Mouse (Mus musculus): ENCODE measurements around the gene Mak. TPM values are rescaled to one million over a fixed set of nuclear protein-coding genes. Genes with fewer than 3 reads are reported as not detected.

Mak gene
- polyA plus RNA-seq, 1 experiment from 2014 or later, result 1.1 TPM

DNA sequence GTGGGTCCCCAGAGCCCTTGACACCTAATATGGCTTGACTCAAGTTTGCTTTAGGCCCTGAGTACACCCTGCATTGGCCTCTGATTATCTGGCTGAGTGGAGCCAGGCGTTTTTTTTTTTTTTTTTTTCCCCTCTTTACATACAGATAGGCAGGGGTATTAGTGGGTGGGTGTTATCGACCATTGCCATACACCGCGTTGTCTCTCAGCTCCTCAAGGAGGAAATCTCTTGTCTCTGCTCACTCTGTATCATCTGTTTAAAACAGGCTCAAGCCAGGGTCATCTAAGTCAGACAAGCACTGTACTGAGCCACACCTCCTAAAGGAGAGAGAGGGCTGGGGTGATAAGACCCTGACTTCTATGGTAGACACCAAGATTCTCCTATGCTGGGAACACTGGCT is 61.7 kb downstream of the Mak start:
- H3K27me3 ChIP-seq (ENCODE audit: control insufficient read depth, insufficient read depth, low read length), result no peaks in the 10 kb centered on the region
- peak overlapping the region; percentile 89; the same call in 1 of the 2 replicates for H3K4me2 ChIP-seq (replicated peaks; ENCODE audit: low read depth, low read length)

DNA sequence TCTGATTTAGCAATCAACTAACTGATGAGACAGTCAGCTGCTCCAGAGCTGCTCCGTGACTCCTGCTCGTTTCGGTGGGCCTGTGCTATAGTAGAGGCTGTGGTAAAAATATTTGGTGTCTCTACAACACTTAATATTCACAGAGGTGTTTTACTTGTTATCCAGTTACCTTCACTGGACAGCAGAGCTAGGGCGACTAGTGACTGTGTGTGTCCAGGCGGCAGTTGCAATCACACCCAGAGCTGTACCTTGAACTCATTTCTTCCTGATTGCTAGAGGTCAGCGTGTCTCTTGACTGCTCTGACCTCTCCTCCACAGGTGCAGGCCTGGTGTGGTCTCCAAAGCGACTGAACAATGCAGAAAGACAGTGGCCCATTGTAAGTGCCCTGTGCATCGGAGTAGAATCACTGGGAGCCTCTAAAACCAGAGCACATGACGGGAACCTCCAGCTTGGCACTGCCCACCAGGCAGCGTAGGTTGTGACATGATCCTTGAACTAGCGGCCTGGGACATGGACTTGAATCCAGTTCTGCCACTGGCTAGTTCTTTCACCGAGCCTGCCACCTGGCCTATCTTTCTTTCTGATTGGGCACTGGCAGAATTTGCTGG is 62.6 kb downstream of the Mak start:
- peaks cover 15% of the 10 kb centered on the region for H3K4me1 ChIP-seq (ENCODE audit: control insufficient read depth, insufficient read depth, low read length)
- H3K9ac ChIP-seq (replicated peaks; ENCODE audit: low read depth, low read length), result peak overlapping the region; percentile 79
- peak overlapping the region; percentile 88 for H3K27ac ChIP-seq (ENCODE audit: low read length)
- ATAC-seq (ENCODE audit: insufficient number of reproducible peaks, insufficient read depth, low FRiP score, low read depth), result 0 out of 2 replicates have a peak, but pooled peaks have one; percentile 3
- peaks cover 18% of the 10 kb centered on the region for H3K36me3 ChIP-seq (ENCODE audit: control insufficient read depth, insufficient read depth, low read length)
- no peaks in the 10 kb centered on the region for H3K9me3 ChIP-seq (ENCODE audit: control insufficient read depth, low read depth, low read length)
- H3K4me2 ChIP-seq (replicated peaks; ENCODE audit: low read depth, low read length), result peak overlapping the region; percentile 89
- WGBS, result 42% methylated on average over 12 of the region's 12 CpGs
- H3K27me3 ChIP-seq (ENCODE audit: control insufficient read depth, insufficient read depth, low read length), result no peaks in the 10 kb centered on the region
- H3K4me3 ChIP-seq (ENCODE audit: low read depth, low read length), result peak overlapping the region; percentile 61

More for the DNA sequence above, 61.7 kb downstream of the Mak start:
- no peak overlapping the region for H3K9ac ChIP-seq (replicated peaks; ENCODE audit: low read depth, low read length)
- peaks cover 17% of the 10 kb centered on the region for H3K36me3 ChIP-seq (ENCODE audit: control insufficient read depth, insufficient read depth, low read length)
- H3K4me3 ChIP-seq (ENCODE audit: low read depth, low read length), result no peak overlapping the region
- no peak overlapping the region for H3K27ac ChIP-seq (ENCODE audit: low read length)
- 75% methylated on average over 4 of the region's 4 CpGs for WGBS
- ATAC-seq (ENCODE audit: insufficient number of reproducible peaks, insufficient read depth, low FRiP score, low read depth), result no peak
- no peaks in the 10 kb centered on the region for H3K9me3 ChIP-seq (ENCODE audit: control insufficient read depth, low read depth, low read length)
- peaks cover 15% of the 10 kb centered on the region for H3K4me1 ChIP-seq (ENCODE audit: control insufficient read depth, insufficient read depth, low read length)

DNA sequence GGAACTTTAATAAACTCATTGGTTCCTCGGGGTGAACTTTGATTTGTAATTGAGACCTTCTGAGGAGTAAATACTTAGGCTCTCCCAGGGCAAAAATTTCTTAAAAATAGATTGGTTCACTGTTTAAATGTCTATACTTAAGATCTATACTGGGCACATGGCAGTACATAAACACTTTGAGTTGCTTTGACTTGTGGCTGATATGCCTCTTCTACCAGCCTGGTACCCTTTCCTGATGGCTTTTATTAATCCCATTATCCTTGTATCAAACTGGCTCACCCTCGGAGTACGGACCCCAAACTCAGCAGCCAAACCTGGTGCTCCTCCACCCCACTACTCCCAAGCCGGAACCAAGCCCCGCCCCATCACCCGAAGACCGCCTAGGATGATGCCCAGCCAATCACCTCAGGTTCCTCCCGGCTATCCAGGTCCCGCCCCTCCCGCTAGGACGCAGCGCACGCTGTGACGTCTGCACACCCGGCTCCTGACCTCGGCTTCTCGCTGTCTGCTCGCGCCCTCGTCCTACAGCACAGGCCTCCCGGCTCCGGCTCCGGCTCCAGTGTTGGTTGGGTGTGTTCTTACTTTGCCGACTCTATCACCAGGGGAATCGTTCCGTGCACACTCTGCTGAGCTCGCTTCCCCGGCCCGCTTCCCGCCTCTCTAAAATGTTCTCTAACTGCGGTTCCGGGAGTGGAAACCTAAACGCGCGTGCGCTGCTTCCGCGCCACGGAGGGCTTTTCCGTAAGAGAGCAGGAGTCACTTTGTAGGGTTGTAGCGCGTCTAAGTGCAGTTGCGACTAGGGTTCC is 63.5 kb downstream of the Mak start, which contains the start of gene Tmem14c:
Tmem14c (plus strand) TSS at position 464 of the 806 bp plus-strand sequence.
- peak within 1 kb of the TSS; percentile 88 for H3K27ac ChIP-seq (ENCODE audit: low read length)
- H3K4me1 ChIP-seq (ENCODE audit: control insufficient read depth, insufficient read depth, low read length), result peaks cover 15% of the 10 kb centered on the region
- H3K36me3 ChIP-seq (ENCODE audit: control insufficient read depth, insufficient read depth, low read length), result peaks cover 23% of the 10 kb centered on the region
- H3K4me2 ChIP-seq (replicated peaks; ENCODE audit: low read depth, low read length), result peak within 1 kb of the TSS; percentile 89
- WGBS, result under 1% methylated on average over 43 of the region's 43 CpGs
- no peaks in the 10 kb centered on the region for H3K9me3 ChIP-seq (ENCODE audit: control insufficient read depth, low read depth, low read length)
- no peaks in the 10 kb centered on the region for H3K27me3 ChIP-seq (ENCODE audit: control insufficient read depth, insufficient read depth, low read length)
- ATAC-seq (ENCODE audit: insufficient number of reproducible peaks, insufficient read depth, low FRiP score, low read depth), result peak; percentile 98
- H3K9ac ChIP-seq (replicated peaks; ENCODE audit: low read depth, low read length), result peak within 1 kb of the TSS; percentile 79
- peak within 1 kb of the TSS; percentile 61 for H3K4me3 ChIP-seq (ENCODE audit: low read depth, low read length)

DNA sequence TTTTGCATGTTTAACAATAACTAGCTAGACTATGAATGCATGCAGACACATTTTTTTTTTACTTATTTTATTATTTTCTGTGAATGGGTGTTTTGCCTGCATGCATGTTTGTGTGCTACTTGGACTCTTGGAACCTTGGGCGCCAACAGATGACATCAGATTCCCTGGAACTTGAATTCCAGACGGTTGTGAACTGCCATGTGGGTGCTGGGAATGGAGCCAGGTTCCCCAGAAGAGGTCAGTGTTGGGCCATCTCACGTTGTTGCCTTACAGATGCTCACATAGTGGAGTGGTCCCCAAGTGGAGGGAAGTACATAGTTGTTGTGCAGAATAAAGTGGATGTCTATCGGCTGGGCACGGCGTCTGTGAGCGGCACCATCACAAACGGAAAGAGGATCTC is 70.6 kb downstream of the Mak start:
- no peak overlapping the region for H3K9ac ChIP-seq (replicated peaks; ENCODE audit: low read depth, low read length)
- H3K4me1 ChIP-seq (ENCODE audit: control insufficient read depth, insufficient read depth, low read length), result no peaks in the 10 kb centered on the region
- 82% methylated on average over 8 of the region's 8 CpGs for WGBS
- no peak overlapping the region for H3K4me2 ChIP-seq (replicated peaks; ENCODE audit: low read depth, low read length)
- no peak overlapping the region for H3K27ac ChIP-seq (ENCODE audit: low read length)
- H3K9me3 ChIP-seq (ENCODE audit: control insufficient read depth, low read depth, low read length), result no peaks in the 10 kb centered on the region
- H3K36me3 ChIP-seq (ENCODE audit: control insufficient read depth, insufficient read depth, low read length), result peaks cover 76% of the 10 kb centered on the region
- no peak overlapping the region for H3K4me3 ChIP-seq (ENCODE audit: low read depth, low read length)
- H3K27me3 ChIP-seq (ENCODE audit: control insufficient read depth, insufficient read depth, low read length), result no peaks in the 10 kb centered on the region
- no peak for ATAC-seq (ENCODE audit: insufficient number of reproducible peaks, insufficient read depth, low FRiP score, low read depth)

DNA sequence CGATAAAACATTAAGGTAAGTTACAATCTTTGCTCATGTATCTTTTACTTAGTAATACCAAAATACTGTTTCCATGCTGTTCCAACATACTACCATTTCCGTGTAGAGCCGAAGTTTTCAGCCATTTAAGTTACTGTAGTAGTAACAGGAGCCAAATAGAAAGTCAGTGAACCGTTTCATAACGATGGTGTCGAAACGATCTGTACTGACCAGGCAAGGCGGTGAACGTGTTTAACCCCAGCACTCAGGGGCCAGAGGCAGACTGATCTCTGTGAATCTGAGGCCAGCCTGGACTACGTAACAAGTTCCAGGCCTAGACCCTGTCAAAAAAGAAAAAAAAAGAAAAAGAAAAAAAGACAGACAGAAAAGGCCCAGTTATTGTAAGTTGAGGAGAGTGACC is 71.2 kb downstream of the Mak start:
- 95% methylated on average over 10 of the region's 10 CpGs for WGBS
- H3K36me3 ChIP-seq (ENCODE audit: control insufficient read depth, insufficient read depth, low read length), result peaks cover 76% of the 10 kb centered on the region
- H3K9me3 ChIP-seq (ENCODE audit: control insufficient read depth, low read depth, low read length), result no peaks in the 10 kb centered on the region
- H3K27ac ChIP-seq (ENCODE audit: low read length), result no peak overlapping the region
- H3K4me1 ChIP-seq (ENCODE audit: control insufficient read depth, insufficient read depth, low read length), result no peaks in the 10 kb centered on the region
- no peak overlapping the region for H3K4me3 ChIP-seq (ENCODE audit: low read depth, low read length)
- no peak overlapping the region for H3K9ac ChIP-seq (replicated peaks; ENCODE audit: low read depth, low read length)
- ATAC-seq (ENCODE audit: insufficient number of reproducible peaks, insufficient read depth, low FRiP score, low read depth), result no peak
- no peak overlapping the region for H3K4me2 ChIP-seq (replicated peaks; ENCODE audit: low read depth, low read length)
- H3K27me3 ChIP-seq (ENCODE audit: control insufficient read depth, insufficient read depth, low read length), result no peaks in the 10 kb centered on the region

DNA sequence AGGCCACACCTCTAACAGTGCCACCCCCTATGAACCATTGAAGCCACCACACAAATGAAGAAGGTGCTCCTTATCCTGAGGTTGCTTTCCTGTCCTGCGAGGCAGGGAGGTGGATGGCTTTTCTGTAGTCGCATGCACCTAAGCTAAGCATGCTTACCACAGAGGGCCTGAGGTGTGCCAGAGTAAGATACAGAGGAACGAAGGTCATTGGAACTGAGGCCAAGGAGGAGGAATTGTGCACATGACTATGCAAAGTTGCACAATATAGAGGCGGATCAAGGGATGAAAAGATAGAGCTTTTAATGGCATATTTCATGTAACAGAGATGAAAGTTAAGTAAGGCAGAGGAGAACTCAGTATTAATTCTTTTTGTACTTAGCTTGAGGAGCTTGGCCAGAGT is 73.3 kb downstream of the Mak start:
- no peak overlapping the region for H3K27ac ChIP-seq (ENCODE audit: low read length)
- ATAC-seq (ENCODE audit: insufficient number of reproducible peaks, insufficient read depth, low FRiP score, low read depth), result no peak
- whole genome bisulfite sequencing, result 97% methylated on average over 4 of the region's 4 CpGs
- H3K27me3 ChIP-seq (ENCODE audit: control insufficient read depth, insufficient read depth, low read length), result no peaks in the 10 kb centered on the region
- H3K9ac ChIP-seq (replicated peaks; ENCODE audit: low read depth, low read length), result no peak overlapping the region
- peaks cover 4% of the 10 kb centered on the region; the same call in 1 of the 2 replicates for H3K4me1 ChIP-seq (ENCODE audit: control insufficient read depth, insufficient read depth, low read length)
- H3K4me2 ChIP-seq (replicated peaks; ENCODE audit: low read depth, low read length), result no peak overlapping the region
- H3K9me3 ChIP-seq (ENCODE audit: control insufficient read depth, low read depth, low read length), result no peaks in the 10 kb centered on the region
- peaks cover 65% of the 10 kb centered on the region for H3K36me3 ChIP-seq (ENCODE audit: control insufficient read depth, insufficient read depth, low read length)
- no peak overlapping the region for H3K4me3 ChIP-seq (ENCODE audit: low read depth, low read length)

DNA sequence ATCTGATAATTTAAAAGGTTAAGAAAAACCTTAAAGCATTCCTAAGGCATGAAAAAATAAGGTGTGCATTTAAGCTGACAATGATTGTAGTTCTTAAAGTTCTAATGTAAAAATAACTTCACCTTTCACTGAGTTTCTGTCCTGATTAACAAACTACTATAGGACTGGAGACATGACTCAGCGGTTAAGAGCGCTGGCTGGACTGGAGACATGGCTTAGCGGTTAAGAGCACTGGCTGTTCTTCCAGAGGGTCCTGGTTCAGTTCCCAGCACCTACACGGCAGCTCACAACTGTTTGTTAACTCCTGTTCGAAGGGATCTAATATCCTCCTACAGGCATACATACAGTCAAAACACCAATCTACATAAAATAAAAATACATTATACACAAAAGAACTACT is 77.5 kb downstream of the Mak start:
- 82% methylated on average over 5 of the region's 5 CpGs for WGBS
- no peaks in the 10 kb centered on the region for H3K27me3 ChIP-seq (ENCODE audit: control insufficient read depth, insufficient read depth, low read length)
- peak overlapping the region; percentile 84 for H3K4me2 ChIP-seq (replicated peaks; ENCODE audit: low read depth, low read length)
- no peak for ATAC-seq (ENCODE audit: insufficient number of reproducible peaks, insufficient read depth, low FRiP score, low read depth)
- H3K9ac ChIP-seq (replicated peaks; ENCODE audit: low read depth, low read length), result no peak overlapping the region
- no peaks in the 10 kb centered on the region for H3K9me3 ChIP-seq (ENCODE audit: control insufficient read depth, low read depth, low read length)
- no peak overlapping the region for H3K27ac ChIP-seq (ENCODE audit: low read length)
- H3K36me3 ChIP-seq (ENCODE audit: control insufficient read depth, insufficient read depth, low read length), result peaks cover 26% of the 10 kb centered on the region
- peaks cover 7% of the 10 kb centered on the region; the same call in 1 of the 2 replicates for H3K4me1 ChIP-seq (ENCODE audit: control insufficient read depth, insufficient read depth, low read length)
- peak overlapping the region; percentile 93 for H3K4me3 ChIP-seq (ENCODE audit: low read depth, low read length)

DNA sequence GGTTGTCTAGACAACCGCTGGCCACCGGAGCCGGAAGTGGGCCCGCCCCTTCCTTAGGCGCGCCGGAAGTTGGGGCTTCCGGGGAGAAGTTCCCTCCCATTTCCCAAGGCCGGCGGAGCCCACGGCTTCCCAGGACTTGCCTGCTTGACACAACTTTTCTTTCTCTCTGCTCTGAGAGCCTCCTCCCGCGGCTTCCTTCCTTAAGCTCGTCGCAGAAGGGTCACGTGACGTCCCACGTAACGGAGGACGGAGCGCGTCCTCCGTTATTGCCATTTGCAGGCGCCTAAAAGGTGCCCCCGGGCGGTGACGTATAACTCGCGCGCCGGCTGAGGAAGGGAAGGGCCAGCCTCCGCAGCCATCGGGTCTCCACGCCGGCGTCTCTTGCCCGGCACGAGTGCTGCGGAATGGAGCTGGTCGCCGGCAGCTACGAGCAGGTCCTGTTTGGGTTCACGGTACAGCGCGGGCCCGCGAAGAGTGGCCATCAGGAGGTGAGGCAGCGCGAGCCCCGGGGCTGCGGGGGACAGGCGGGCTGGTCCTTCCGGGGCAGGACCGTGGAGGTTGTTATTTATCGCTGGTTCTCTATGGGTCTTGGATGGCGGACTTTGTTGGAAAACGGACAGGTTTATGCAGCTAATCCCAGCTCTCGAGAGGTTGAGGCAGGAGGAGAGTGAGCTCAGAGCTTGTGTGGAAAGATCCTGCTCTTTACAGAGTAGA is 78.4 kb downstream of the Mak start, which contains the start of gene Pak1ip1:
Pak1ip1 (plus strand) TSS at position 98 of the 714 bp plus-strand sequence.
- H3K4me3 ChIP-seq (ENCODE audit: low read depth, low read length), result peak within 1 kb of the TSS; percentile 93
- peaks cover 17% of the 10 kb centered on the region for H3K36me3 ChIP-seq (ENCODE audit: control insufficient read depth, insufficient read depth, low read length)
- WGBS, result under 1% methylated on average over 58 of the region's 58 CpGs
- peak within 1 kb of the TSS; percentile 93 for H3K27ac ChIP-seq (ENCODE audit: low read length)
- H3K9ac ChIP-seq (replicated peaks; ENCODE audit: low read depth, low read length), result peak within 1 kb of the TSS; percentile 72
- H3K9me3 ChIP-seq (ENCODE audit: control insufficient read depth, low read depth, low read length), result no peaks in the 10 kb centered on the region
- ATAC-seq (ENCODE audit: insufficient number of reproducible peaks, insufficient read depth, low FRiP score, low read depth), result peak; percentile 95
- H3K27me3 ChIP-seq (ENCODE audit: control insufficient read depth, insufficient read depth, low read length), result no peaks in the 10 kb centered on the region
- H3K4me1 ChIP-seq (ENCODE audit: control insufficient read depth, insufficient read depth, low read length), result peaks cover 7% of the 10 kb centered on the region; the same call in 1 of the 2 replicates
- peak within 1 kb of the TSS; percentile 86 for H3K4me2 ChIP-seq (replicated peaks; ENCODE audit: low read depth, low read length)
